Mouse (Mus musculus): ENCODE results near the gene Dao. TPM values are rescaled to one million over a fixed set of nuclear protein-coding genes. Genes with fewer than 3 reads are reported as not detected.

Gene Dao
- polyA plus RNA-seq, 1 experiment from 2014 or later = not detected

DNA sequence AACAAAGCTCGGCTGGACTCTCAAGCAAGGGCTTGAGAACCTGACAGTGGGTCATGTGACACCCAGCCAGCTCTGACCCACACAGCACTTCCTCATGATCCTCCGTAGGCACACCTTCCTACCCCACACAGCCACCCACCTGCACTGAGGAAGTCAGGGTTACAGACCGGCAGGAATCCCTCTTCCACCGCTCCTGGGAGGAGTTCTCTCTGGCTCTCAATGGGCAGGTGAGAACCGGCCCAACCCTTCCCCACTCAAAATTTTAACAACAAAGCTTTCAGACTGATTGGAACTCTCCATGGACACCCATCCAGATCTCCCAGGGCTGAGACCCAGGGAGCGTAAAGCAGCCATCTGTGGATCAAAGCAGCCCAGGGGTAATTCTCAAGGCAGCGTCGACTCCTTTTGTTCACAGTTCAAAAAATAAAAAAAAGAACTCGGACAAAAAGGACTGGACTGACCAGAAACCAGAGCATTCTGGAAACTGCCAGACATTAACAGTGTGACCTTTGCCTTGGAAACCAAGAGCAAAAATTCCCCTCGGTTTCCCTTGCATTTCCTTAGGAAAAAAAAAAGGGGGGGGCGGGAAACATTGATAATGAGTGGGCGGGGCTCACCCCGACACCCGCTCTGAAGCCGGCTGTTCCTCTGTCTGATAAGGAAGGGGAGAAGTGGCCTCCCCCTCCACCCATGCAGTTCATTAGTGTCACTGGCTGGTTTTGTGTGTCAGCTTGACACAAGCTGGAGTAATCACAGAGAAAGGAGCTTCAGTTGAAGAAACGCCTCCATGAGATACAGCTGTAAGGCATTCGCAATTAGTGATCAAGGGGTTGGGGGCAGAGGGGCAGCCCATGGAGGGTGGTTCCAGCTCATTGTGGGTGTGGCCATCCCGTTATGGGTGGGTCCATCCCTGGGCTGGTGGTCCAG is 30.7 kb upstream of the Dao start:
- WGBS = 27% methylated on average over 18 of the region's 18 CpGs
- Histone ChIP-seq H3K4me1 (peaks cover 59% of the 10 kb centered on the region), H3K9me3 (no peaks in the 10 kb centered on the region), H3K36me3 (replicated peaks) (peaks cover 43% of the 10 kb centered on the region), H3K4me3 (peak overlapping the region; percentile 10; the same call in 1 of the 2 replicates), H3K27me3 (ENCODE audit: poor library complexity, severe bottlenecking) (no peaks in the 10 kb centered on the region), H3K27ac (peak overlapping the region; percentile 75)
- DNase-seq (ENCODE audit: extremely low spot score, low spot score) = peak; percentile 33

DNA sequence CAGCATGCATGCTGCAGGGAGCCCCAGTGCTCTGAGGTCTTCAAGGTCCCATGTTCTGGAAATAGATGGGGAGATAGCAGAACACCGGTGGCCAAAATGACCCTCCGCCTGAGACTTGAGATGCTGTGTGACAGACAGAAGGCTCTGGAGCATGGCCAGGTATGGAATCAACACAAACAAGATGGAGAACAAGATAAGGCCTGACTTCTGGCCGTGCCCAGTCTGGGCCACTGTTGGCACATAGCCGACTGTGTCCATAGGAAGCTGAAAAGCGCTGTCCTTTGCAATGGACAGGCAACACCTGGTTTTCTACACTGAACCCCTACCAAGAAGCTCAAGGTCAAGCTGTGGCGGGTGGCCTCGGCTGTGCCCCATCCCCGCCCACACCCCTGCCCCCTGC is 29.7 kb upstream of the Dao start:
- peaks cover 60% of the 10 kb centered on the region for H3K4me1 ChIP-seq
- H3K9me3 ChIP-seq = no peaks in the 10 kb centered on the region
- no peak for DNase-seq (ENCODE audit: extremely low spot score, low spot score)
- no peaks in the 10 kb centered on the region for H3K27me3 ChIP-seq (ENCODE audit: poor library complexity, severe bottlenecking)
- H3K27ac ChIP-seq = peak overlapping the region; percentile 75
- peak overlapping the region; percentile 10; the same call in 1 of the 2 replicates for H3K4me3 ChIP-seq
- peaks cover 43% of the 10 kb centered on the region for H3K36me3 ChIP-seq (replicated peaks)
- WGBS = 89% methylated on average over 8 of the region's 8 CpGs

DNA sequence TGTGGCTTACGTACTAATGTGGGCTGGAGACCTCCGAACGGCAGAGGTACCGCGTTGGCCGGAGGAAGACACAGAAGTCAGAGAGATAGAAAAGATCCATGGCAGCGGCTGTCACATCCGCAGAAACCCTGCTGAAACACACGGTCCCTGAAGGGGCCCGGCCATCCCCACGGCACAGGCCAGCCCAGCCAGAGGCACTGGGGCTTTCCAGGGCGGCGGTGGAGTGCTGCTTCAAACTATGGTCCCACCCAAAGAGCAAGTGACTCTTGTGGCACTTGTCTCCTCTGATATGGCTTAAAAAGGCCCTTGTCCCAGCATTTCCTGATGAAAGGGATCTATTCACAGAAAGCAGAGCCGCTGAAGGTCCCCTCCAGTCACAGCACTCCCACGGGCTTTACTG is 28.9 kb upstream of the Dao start:
- Histone ChIP-seq H3K27me3 (ENCODE audit: poor library complexity, severe bottlenecking) (no peaks in the 10 kb centered on the region), H3K27ac (peak overlapping the region; percentile 75), H3K4me1 (peaks cover 60% of the 10 kb centered on the region), H3K36me3 (replicated peaks) (peaks cover 39% of the 10 kb centered on the region), H3K9me3 (no peaks in the 10 kb centered on the region), H3K4me3 (no peak overlapping the region)
- DNase-seq (ENCODE audit: extremely low spot score, low spot score) = no peak
- 70% methylated on average over 15 of the region's 15 CpGs for WGBS

- Histone ChIP-seq H3K27me3 (ENCODE audit: poor library complexity, severe bottlenecking) (no peaks in the 10 kb centered on the region), H3K27ac (peak overlapping the region; percentile 75; the same call in 1 of the 2 replicates), H3K4me1 (peaks cover 67% of the 10 kb centered on the region), H3K4me3 (no peak overlapping the region), H3K9me3 (no peaks in the 10 kb centered on the region), H3K36me3 (replicated peaks) (peaks cover 30% of the 10 kb centered on the region)
- DNase-seq (ENCODE audit: extremely low spot score, low spot score) = no peak
- WGBS = 71% methylated on average over 9 of the region's 9 CpGs
Measured at GRCm38 (mm10) chr5:113975538-113976215, 27.8 kb upstream of the Dao start.

GRCm38 (mm10) chr5:113976597-113976996 is 26.9 kb upstream of the Dao start:
- 0 out of 2 replicates have a peak overlapping the region, but pooled peaks have one; percentile 4 for H3K27ac ChIP-seq
- H3K9me3 ChIP-seq = no peaks in the 10 kb centered on the region
- H3K4me3 ChIP-seq = no peak overlapping the region
- H3K27me3 ChIP-seq (ENCODE audit: poor library complexity, severe bottlenecking) = no peaks in the 10 kb centered on the region
- H3K4me1 ChIP-seq = peaks cover 66% of the 10 kb centered on the region
- WGBS = 87% methylated on average over 8 of the region's 8 CpGs
- DNase-seq (ENCODE audit: extremely low spot score, low spot score) = no peak
- H3K36me3 ChIP-seq (replicated peaks) = peaks cover 39% of the 10 kb centered on the region

DNA sequence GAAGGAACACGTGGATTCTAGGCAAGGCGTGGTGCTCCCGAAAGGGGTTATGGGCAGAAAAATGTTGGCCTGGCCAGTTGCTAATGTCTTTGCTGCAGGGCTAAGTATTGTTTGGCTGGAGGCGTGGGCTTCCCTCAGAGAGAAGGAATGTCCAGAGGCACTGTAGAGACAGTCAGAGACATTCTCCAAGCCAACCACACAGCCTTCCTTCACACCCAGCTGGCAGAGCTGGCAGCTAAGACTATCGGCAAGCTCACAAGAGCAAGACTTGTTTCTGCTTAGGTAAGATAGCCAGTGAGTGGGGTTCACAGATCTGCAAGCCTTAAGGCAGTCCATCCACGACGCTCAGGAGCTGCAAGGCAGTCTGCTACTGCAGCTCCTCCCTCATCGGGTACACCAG is 26.2 kb upstream of the Dao start:
- DNase-seq (ENCODE audit: extremely low spot score, low spot score) = no peak
- H3K4me3 ChIP-seq = no peak overlapping the region
- no peaks in the 10 kb centered on the region for H3K9me3 ChIP-seq
- 77% methylated on average over 8 of the region's 8 CpGs for WGBS
- H3K27me3 ChIP-seq (ENCODE audit: poor library complexity, severe bottlenecking) = no peaks in the 10 kb centered on the region
- peaks cover 61% of the 10 kb centered on the region for H3K4me1 ChIP-seq
- peaks cover 47% of the 10 kb centered on the region for H3K36me3 ChIP-seq (replicated peaks)
- no peak overlapping the region for H3K27ac ChIP-seq

DNA sequence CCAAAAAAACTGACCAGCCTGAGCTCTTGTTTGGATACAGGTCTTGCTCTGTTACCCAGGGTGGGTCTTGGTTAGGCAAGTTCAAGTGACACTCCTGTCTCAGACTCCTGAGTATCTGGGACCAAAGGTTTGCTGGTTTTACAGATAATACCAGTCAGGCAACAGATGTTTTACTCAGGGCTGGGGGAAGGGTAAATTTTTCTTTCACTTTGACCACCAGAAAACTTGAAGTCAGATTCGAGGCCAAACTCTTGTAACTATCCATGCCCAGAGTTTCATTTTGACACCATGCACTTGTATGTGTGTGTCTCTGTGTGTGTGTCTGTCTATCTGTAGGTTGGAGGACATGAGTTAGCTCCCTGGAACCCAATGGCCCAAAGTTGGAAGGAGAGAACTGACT is 23.0 kb upstream of the Dao start:
- Histone ChIP-seq H3K9me3 (no peaks in the 10 kb centered on the region), H3K4me1 (peaks cover 43% of the 10 kb centered on the region), H3K36me3 (replicated peaks) (peaks cover 60% of the 10 kb centered on the region), H3K27ac (no peak overlapping the region), H3K27me3 (ENCODE audit: poor library complexity, severe bottlenecking) (no peaks in the 10 kb centered on the region), H3K4me3 (no peak overlapping the region)
- WGBS = 91% methylated on average over 1 of the region's 1 CpGs
- no peak for DNase-seq (ENCODE audit: extremely low spot score, low spot score)

GRCm38 (mm10) chr5:113981171-113981570 is 22.3 kb upstream of the Dao start:
- Histone ChIP-seq H3K27ac (no peak overlapping the region), H3K4me3 (no peak overlapping the region), H3K9me3 (no peaks in the 10 kb centered on the region), H3K27me3 (ENCODE audit: poor library complexity, severe bottlenecking) (no peaks in the 10 kb centered on the region), H3K36me3 (replicated peaks) (peaks cover 67% of the 10 kb centered on the region), H3K4me1 (peaks cover 43% of the 10 kb centered on the region)
- WGBS = 93% methylated on average over 6 of the region's 6 CpGs
- no peak for DNase-seq (ENCODE audit: extremely low spot score, low spot score)

DNA sequence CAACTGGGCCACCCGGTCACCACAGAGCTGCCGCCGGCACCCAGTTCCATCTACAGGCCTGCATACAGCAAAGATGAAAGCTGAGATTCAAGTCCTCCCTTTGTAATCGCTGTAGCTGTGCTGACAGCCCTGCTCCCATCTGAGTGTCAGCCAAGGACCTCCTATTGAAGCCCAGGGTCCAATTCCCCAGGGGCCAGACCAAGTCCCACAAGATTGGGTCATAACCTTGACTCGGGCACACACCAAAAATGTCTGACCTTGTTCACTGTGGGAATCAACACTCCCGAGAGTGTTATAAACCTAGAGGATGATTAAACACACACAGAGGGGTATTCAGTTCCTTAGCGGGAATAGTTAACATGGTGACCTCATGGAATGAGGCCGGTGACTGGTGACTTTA is 21.7 kb upstream of the Dao start:
- H3K36me3 ChIP-seq (replicated peaks) = peaks cover 70% of the 10 kb centered on the region
- no peaks in the 10 kb centered on the region for H3K27me3 ChIP-seq (ENCODE audit: poor library complexity, severe bottlenecking)
- H3K9me3 ChIP-seq = no peaks in the 10 kb centered on the region
- no peak for DNase-seq (ENCODE audit: extremely low spot score, low spot score)
- 85% methylated on average over 8 of the region's 8 CpGs for WGBS
- peaks cover 47% of the 10 kb centered on the region for H3K4me1 ChIP-seq
- H3K27ac ChIP-seq = 0 out of 2 replicates have a peak overlapping the region, but pooled peaks have one; percentile 22
- H3K4me3 ChIP-seq = no peak overlapping the region

DNA sequence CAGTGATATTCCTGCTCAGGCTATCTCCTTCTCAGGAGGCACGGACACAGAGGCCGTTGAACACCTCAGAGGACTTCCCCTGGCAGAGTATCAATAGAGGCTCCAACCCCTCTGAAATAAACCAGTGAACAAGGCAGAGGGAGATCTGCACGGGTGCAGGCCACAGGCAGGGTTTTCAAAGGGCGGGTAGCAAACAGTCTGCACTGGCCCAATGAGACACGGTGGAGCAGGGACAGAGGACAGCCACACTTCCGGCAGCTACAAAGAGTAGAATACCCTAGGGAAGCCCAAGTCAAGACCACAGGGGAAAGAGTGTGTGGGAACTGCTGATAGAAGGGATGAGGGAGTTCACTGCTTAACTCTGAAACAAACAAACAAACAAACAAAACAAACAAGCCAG is 20.0 kb upstream of the Dao start:
- DNase-seq (ENCODE audit: extremely low spot score, low spot score) = no peak

GRCm38 (mm10) chr5:113984025-113984740 is 19.3 kb upstream of the Dao start:
- WGBS = 91% methylated on average over 13 of the region's 13 CpGs
- no peaks in the 10 kb centered on the region for H3K9me3 ChIP-seq
- no peak overlapping the region for H3K27ac ChIP-seq
- peaks cover 66% of the 10 kb centered on the region for H3K36me3 ChIP-seq (replicated peaks)
- no peak overlapping the region for H3K4me3 ChIP-seq
- DNase-seq (ENCODE audit: extremely low spot score, low spot score) = no peak
- H3K27me3 ChIP-seq (ENCODE audit: poor library complexity, severe bottlenecking) = no peaks in the 10 kb centered on the region
- peaks cover 38% of the 10 kb centered on the region for H3K4me1 ChIP-seq

More for the DNA sequence above, 20.0 kb upstream of the Dao start:
- Histone ChIP-seq H3K4me3 (no peak overlapping the region), H3K4me1 (peaks cover 38% of the 10 kb centered on the region), H3K9me3 (no peaks in the 10 kb centered on the region), H3K27me3 (ENCODE audit: poor library complexity, severe bottlenecking) (no peaks in the 10 kb centered on the region), H3K27ac (no peak overlapping the region), H3K36me3 (replicated peaks) (peaks cover 62% of the 10 kb centered on the region)
- 79% methylated on average over 6 of the region's 6 CpGs for WGBS

GRCm38 (mm10) chr5:113985737-113986136 is 17.8 kb upstream of the Dao start:
- DNase-seq (ENCODE audit: extremely low spot score, low spot score) = no peak
- no peaks in the 10 kb centered on the region for H3K27me3 ChIP-seq (ENCODE audit: poor library complexity, severe bottlenecking)
- H3K4me1 ChIP-seq = peaks cover 40% of the 10 kb centered on the region
- H3K36me3 ChIP-seq (replicated peaks) = peaks cover 71% of the 10 kb centered on the region
- no peak overlapping the region for H3K4me3 ChIP-seq
- H3K9me3 ChIP-seq = no peaks in the 10 kb centered on the region
- 54% methylated on average over 2 of the region's 2 CpGs for WGBS
- peak overlapping the region; percentile 53; the same call in 1 of the 2 replicates for H3K27ac ChIP-seq

Measured in forebrain, embryonic 10.5 days (tissue).